Mouse (Mus musculus): ENCODE data around the gene Tmem174.

DNA sequence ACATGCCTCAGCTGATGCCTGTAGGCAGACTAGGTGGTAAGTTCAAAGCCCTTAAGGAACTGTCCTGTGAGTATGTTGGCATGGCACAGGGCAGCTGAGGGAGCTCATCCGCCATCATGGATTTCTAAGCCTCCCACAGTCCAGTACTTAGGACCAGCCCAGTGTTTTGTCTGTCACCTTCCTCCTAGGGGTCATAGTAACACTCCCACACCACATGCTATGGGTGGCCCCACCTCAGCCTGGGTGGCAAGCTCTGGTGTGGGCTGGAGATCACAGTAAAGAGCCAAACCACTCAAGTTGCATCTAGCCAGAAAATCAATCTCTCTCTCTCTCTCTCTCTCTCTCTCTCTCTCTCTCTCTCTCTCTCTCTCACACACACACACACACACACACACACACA lies 42.0 kb upstream of the Tmem174 start:
- TF ChIP-seq CTCF (IDR thresholded peaks at IDR 0.05; ENCODE audit: borderline replicate concordance, control insufficient read depth, extremely low read depth, insufficient read depth, low read length, poor library complexity), result no peak
- TF ChIP-seq POLR2A (IDR thresholded peaks at IDR 0.05; ENCODE audit: control insufficient read depth, extremely low read depth, insufficient read depth, low read length, poor library complexity), result no peak
